14 mouse cellular contexts compared by ENCODE assay signal in the genomic region with DNA sequence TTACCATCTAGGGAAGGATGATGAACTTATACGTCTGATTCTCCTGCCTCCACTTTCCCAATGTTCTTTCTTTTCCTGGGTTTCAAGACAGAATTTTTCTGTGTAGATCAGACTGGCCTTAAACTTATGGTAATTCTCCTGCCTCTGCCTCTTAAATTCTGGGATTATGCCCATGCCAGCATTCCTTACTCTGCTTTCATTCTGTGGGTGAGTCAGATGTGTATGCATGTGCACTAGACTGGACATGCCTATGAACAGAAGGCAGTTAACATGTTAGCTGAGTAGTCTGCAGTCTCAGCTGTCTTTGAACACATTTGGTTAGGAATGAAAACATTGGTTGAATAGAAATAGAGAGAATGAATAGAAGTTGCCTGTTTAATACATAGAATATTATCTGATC.
"Had no signal": no experiment of that assay in that cellular context is flagged by ENCODE, and none has a peak within 500 bp of the region (broad histone marks: within the 10 kb centered on the region; RNA-seq: fewer than 3 reads in every experiment).

No protein-coding gene starts in this region.

- H3K27me3 ChIP-seq: liver, embryonic 13.5 days; lung, embryonic 15.5 days; megakaryocyte, embryonic 14.5 days; midbrain, embryonic 15.5 days; neural tube, embryonic 12.5 days had no signal

- H3K27ac ChIP-seq: left cerebral cortex, adult 2 months; limb, embryonic 10.5 days; liver, embryonic 13.5 days; lung, embryonic 15.5 days; macrophage; midbrain, embryonic 15.5 days; neural tube, embryonic 12.5 days had no signal

- ATAC-seq: liver, postnatal 0 days; midbrain, embryonic 15.5 days had no signal

- H3K4me2 ChIP-seq: liver, embryonic 13.5 days; lung, embryonic 15.5 days; midbrain, embryonic 11.5 days; midbrain, embryonic 15.5 days; neural tube, embryonic 12.5 days had no signal

- H3K4me3 ChIP-seq: left cerebral cortex, adult 2 months; limb, embryonic 10.5 days; liver, embryonic 13.5 days; lung, embryonic 15.5 days; megakaryocyte, embryonic 14.5 days; midbrain, embryonic 15.5 days; neural tube, embryonic 12.5 days had no signal

- H3K9ac ChIP-seq: liver, postnatal 0 days; lung, embryonic 15.5 days; midbrain, embryonic 15.5 days; neural tube, embryonic 12.5 days had no signal

- H3K4me1 ChIP-seq: limb, embryonic 10.5 days; midbrain, embryonic 15.5 days; neural tube, embryonic 12.5 days had no signal

- H3K9me3 ChIP-seq: limb, embryonic 10.5 days; liver, embryonic 13.5 days; lung, embryonic 15.5 days; megakaryocyte, embryonic 14.5 days; midbrain, embryonic 15.5 days; neural tube, embryonic 12.5 days had no signal

- DNase-seq: kidney, postnatal 10 days; kidney, postnatal 4 days; liver, embryonic 13.5 days; liver, postnatal 0 days; lung, postnatal 14 days; thymus, postnatal 4 days had no signal
